Mouse (Mus musculus) midbrain, embryonic 12.5 days (tissue): ENCODE measurements around the gene Psap. TPM values are rescaled to one million over a fixed set of nuclear protein-coding genes. Genes with fewer than 3 reads are reported as not detected.
A peak's percentile ranks its signal among the peaks of the same experiment; 100 is the strongest.
"Not testable (repeated sequence)": the region's sequence is repeated elsewhere in the genome, so short reads cannot be mapped to it uniquely, and the experiment has no call there.

Source experiments
- ATAC-seq: fragments of 200-750 bp; cut with Nextera tagmentation; 2 replicates; pipeline ENCODE4 v1.8.0; 2017; ENCODE audit warnings: low read depth, moderate TSS enrichment, moderate library complexity; ENCODE audit not compliant: low FRiP score
- H3K27ac ChIP-seq: fragments of 300-500 bp; sonication (generic); replicated peaks from 2 replicates; pipeline ENCODE4 v1.5.1; 2016; ENCODE audit warnings: mild to moderate bottlenecking
- H3K27me3 ChIP-seq: fragments of 300-500 bp; sonication (generic); 2 replicates; pipeline ENCODE4 v1.6.1; 2016; ENCODE audit warnings: mild to moderate bottlenecking
- H3K36me3 ChIP-seq: fragments of 300-500 bp; sonication (generic); 2 replicates; pipeline ENCODE4 v1.6.1; 2016
- H3K4me1 ChIP-seq: fragments of 300-500 bp; sonication (generic); 2 replicates; pipeline ENCODE4 v1.6.1; 2016
- H3K4me2 ChIP-seq: fragments of 300-500 bp; sonication (generic); replicated peaks from 2 replicates; pipeline ENCODE4 v1.6.1; 2016; ENCODE audit warnings: mild to moderate bottlenecking, moderate library complexity
- H3K4me3 ChIP-seq: fragments of 300-500 bp; sonication (generic); 2 replicates; pipeline ENCODE4 v1.5.1; 2016; ENCODE audit warnings: mild to moderate bottlenecking
- H3K9ac ChIP-seq: fragments of 300-500 bp; sonication (generic); replicated peaks from 2 replicates; pipeline ENCODE4 v1.6.1; 2016; ENCODE audit warnings: mild to moderate bottlenecking, moderate library complexity
- H3K9me3 ChIP-seq: fragments of 300-500 bp; sonication (generic); 2 replicates; pipeline ENCODE4 v1.6.1; 2016; ENCODE audit warnings: mild to moderate bottlenecking
- WGBS: fragments of 180-500 bp; shearing (Covaris S2); methylation state at CpG from one replicate; pipeline ENCODE4 v1.1.7; 2016; 5-methylcytosine and 5-hydroxymethylcytosine counted together
- polyA plus RNA-seq: library from polyadenylated mRNA; unstranded; fragments of >200 nt; fragmentation: Nextera tagmentation; extraction: Ambion mirVana; gene quantifications from 2 replicates; pipeline ENCODE4 v1.2.1, GENCODE M21; 2016

Gene Psap
- polyA plus RNA-seq: 85.5 and 96.5 TPM in 2 replicates

DNA sequence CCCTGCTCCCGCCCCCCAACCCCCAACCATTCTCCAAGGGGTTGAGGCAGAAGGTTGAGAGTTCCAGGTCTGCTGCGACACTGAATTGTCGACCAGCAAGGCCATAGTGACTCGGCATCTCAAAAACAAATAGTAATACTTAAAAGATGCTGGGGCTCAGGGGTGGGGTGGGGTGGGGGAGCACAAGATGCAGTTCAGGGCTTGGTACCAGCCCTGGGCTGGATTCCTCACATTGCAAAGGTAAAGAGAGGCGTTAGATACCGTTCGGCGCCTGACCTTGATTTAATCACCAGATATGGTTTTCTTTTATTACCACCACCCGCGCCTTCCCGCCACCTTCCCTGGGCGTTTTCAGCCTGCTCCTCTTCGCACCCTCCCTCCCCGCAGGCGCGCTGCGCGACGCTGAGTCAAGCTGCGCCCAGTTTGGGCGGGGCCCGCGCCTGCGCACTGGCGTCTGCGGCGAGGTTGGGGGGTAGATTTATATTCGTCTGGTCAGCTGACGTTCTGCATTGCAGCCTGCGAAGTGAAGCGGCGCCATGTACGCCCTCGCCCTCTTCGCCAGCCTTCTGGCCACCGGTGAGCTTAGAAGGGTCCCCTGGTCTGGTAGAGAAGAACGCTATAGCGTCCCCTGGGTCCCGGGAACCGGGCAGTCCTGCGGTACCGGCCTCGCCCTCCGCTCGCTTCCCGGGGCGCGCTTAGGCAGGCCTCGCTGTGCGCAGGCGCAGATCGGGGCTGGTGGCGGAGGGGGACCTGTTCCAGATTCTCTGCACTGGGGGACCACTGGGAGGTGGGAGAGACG is at the start of gene Psap:
TSS of gene Psap (plus strand) at position 421 of the 799 bp plus-strand sequence.
- peak within 1 kb of the TSS; percentile 80 for H3K9ac ChIP-seq
- no peaks in the 10 kb centered on the region for H3K36me3 ChIP-seq
- peaks cover 42% of the 10 kb centered on the region for H3K4me1 ChIP-seq
- ATAC-seq: peak; percentile 92
- peak within 1 kb of the TSS; percentile 90 for H3K27ac ChIP-seq
- peak within 1 kb of the TSS; percentile 87 for H3K4me2 ChIP-seq
- H3K4me3 ChIP-seq: peak within 1 kb of the TSS; percentile 78
- H3K9me3 ChIP-seq: no peaks in the 10 kb centered on the region
- H3K27me3 ChIP-seq: peaks cover 2% of the 10 kb centered on the region; the same call in 1 of the 2 replicates
- WGBS: 2% methylated on average over 54 of the region's 54 CpGs

DNA sequence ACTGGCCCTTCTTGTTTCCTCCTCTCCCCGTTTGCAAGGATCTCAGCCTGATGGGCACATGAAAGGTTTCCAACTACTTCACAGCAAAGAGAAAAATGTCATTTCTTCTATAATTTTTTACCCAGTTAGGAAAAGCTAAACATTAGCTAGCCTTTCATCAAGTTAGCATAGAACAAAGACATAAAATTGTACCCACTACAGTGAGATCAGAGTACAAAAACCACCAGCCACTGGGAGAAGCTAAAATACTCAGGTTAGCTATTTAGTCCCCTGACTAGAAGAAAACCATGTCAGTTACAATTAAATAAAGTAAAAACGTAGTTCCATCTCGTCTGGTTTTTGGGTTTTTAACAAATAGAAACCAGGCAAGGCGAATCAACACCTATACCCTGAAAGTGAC is 49.8 kb upstream of the Psap start:
- no peaks in the 10 kb centered on the region for H3K27me3 ChIP-seq
- no peak overlapping the region for H3K4me2 ChIP-seq
- no peak overlapping the region for H3K9ac ChIP-seq
- H3K9me3 ChIP-seq: no peaks in the 10 kb centered on the region
- H3K36me3 ChIP-seq: no peaks in the 10 kb centered on the region
- H3K4me1 ChIP-seq: no peaks in the 10 kb centered on the region
- H3K4me3 ChIP-seq: no peak overlapping the region
- ATAC-seq: no peak
- H3K27ac ChIP-seq: no peak overlapping the region
- 78% methylated on average over 4 of the region's 4 CpGs for WGBS

DNA sequence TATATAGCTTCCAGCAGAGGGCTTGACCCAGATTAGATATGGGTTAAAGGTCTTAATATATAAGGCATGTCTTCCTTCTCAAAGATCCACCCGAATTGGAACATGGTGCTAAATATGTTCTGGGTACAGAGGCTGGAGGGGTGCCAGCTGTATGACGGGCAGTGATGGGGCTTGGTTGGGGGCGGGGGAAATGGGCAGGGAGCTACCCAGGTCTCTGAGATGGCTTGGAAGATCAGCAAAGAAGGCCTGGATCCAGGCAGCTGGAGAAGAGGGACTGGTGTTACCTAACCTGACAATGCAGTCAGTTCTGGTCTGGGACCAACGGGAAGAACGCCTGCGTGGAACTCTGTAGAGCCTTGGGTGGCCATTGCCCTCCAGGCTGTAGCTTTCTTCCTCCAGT is 48.3 kb upstream of the Psap start:
- 88% methylated on average over 6 of the region's 6 CpGs for WGBS
- ATAC-seq: no peak
- H3K9me3 ChIP-seq: no peaks in the 10 kb centered on the region

DNA sequence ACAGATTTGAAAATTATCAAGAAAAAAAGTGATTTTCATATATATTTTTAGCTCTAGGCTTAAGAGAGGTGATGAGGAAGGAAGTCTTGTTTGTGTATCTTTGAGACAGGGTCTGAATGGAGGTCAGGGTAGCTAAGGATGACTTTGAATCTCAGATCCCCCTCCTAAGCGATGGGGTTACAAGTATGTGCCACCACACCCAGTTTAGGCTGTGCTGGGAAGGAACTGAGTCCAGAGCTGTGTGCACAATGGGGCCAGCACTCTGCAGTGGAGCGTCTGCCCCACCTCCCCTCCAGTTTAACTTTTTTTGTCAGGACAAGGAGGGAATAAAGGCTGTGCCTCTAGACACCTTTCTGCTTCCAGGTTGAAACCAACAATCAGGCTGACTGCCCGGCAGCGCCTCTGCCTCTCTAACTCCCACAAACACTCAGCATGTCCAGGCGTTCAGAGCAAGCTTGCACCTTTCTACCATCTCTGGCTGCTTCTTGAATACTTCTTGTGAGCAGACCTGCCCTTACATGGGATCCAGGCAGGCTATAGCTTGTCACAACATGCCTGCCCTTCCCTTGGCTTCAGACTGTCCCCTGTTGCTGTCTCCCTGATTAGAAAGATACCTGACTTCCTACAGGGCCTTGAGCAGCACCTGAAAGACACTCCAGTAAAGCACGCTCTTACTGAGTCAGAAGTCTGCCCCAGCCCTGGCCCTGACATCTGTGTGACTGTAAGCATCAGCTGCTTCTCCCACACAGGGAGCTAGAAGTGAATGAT is 46.9 kb upstream of the Psap start:
- no peaks in the 10 kb centered on the region for H3K27me3 ChIP-seq
- no peak overlapping the region for H3K27ac ChIP-seq
- no peak overlapping the region for H3K9ac ChIP-seq
- no peak overlapping the region for H3K4me2 ChIP-seq
- H3K9me3 ChIP-seq: no peaks in the 10 kb centered on the region
- ATAC-seq: no peak
- 78% methylated on average over 6 of the region's 6 CpGs for WGBS
- no peak overlapping the region for H3K4me3 ChIP-seq
- no peaks in the 10 kb centered on the region for H3K36me3 ChIP-seq
- no peaks in the 10 kb centered on the region for H3K4me1 ChIP-seq

More for the DNA sequence above, 48.3 kb upstream of the Psap start:
- no peak overlapping the region for H3K27ac ChIP-seq
- no peak overlapping the region for H3K4me2 ChIP-seq
- no peak overlapping the region for H3K9ac ChIP-seq
- no peaks in the 10 kb centered on the region for H3K36me3 ChIP-seq
- no peak overlapping the region for H3K4me3 ChIP-seq
- no peaks in the 10 kb centered on the region for H3K4me1 ChIP-seq
- H3K27me3 ChIP-seq: no peaks in the 10 kb centered on the region

DNA sequence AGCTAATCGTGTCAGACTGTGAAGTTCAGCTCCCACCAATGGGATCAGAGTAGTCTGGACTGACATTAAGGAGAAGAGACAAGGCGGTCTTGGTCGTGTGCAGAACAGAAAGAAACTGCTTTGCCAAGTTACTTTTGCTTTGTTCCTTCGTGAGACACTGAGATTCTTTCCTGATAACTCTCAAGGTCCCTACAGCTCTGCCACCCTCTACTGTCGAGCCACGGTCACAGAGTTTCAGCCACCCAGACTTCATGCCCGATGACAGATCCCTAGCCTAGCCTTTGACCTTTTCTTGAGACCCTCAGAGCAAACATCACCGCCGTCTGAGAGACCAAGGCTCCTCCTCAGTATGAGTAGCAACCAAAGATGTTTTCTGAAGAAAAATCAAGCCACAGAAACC is 43.4 kb upstream of the Psap start:
- H3K36me3 ChIP-seq: no peaks in the 10 kb centered on the region
- 86% methylated on average over 9 of the region's 9 CpGs for WGBS
- no peak overlapping the region for H3K27ac ChIP-seq
- H3K9ac ChIP-seq: no peak overlapping the region
- no peaks in the 10 kb centered on the region for H3K9me3 ChIP-seq
- no peaks in the 10 kb centered on the region for H3K27me3 ChIP-seq
- ATAC-seq: no peak
- no peaks in the 10 kb centered on the region for H3K4me1 ChIP-seq
- H3K4me2 ChIP-seq: no peak overlapping the region
- H3K4me3 ChIP-seq: no peak overlapping the region

DNA sequence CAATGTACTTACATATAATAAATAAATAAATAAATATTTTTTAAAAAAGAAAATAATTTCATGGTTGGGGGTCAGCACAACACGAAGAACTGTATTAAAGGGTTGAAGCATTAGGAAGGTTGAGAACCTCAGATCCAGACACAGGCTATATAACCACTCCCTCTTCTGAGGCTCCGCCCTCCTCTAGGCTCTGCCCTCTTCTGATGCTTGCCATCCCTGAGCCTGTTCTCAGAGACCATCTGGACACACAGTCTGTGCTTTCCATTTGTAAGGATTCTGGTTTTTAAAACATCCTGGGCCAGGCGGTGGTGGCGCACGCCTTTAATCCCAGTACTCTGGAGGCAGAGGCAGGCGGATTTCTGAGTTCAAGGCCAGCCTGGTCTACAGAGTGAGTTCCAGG is 41.6 kb upstream of the Psap start:
- H3K27ac ChIP-seq, H3K27me3 ChIP-seq, H3K36me3 ChIP-seq, H3K4me2 ChIP-seq, H3K9me3 ChIP-seq, H3K9ac ChIP-seq, H3K4me1 ChIP-seq, H3K4me3 ChIP-seq, ATAC-seq: not testable (repeated sequence)
- 96% methylated on average over 6 of the region's 6 CpGs for WGBS

DNA sequence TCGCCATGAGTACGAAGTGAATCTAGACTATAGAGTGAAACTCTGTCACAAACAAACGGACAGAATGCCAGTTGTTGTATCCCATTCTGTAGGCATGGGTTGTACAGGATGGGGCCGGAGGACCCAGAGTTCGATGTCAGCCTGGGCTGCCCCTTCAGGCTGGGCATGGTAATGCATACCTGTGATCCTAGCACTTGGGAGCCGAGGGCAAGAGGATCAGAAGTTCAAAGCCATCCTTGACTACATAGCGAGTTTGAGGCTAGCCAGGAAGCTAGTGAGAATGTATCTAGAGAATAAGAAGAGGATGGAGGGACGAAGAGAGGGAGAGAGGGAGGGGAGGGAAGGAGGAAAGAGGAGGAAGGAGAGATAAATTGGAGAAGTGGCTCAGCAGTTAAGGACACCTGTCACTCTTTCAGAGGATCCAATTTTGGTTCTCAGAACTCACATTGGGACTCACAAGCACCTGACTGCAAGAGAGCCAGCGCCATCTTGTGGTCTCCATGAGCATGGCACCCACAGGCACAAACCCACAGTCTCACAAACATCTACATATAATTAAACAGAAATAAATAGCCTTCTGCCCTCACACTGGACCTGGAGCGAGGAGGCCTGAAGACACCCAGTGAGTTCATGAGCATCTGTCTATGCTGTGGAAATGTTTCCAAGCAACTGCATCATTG is 39.8 kb upstream of the Psap start:
- no peak for ATAC-seq
- Histone ChIP-seq H3K36me3 (no peaks in the 10 kb centered on the region), H3K9ac (no peak overlapping the region), H3K27ac (no peak overlapping the region), H3K9me3 (no peaks in the 10 kb centered on the region), H3K4me3 (no peak overlapping the region), H3K27me3 (no peaks in the 10 kb centered on the region), H3K4me2 (no peak overlapping the region), H3K4me1 (no peaks in the 10 kb centered on the region)
- 67% methylated on average over 10 of the region's 10 CpGs for WGBS

DNA sequence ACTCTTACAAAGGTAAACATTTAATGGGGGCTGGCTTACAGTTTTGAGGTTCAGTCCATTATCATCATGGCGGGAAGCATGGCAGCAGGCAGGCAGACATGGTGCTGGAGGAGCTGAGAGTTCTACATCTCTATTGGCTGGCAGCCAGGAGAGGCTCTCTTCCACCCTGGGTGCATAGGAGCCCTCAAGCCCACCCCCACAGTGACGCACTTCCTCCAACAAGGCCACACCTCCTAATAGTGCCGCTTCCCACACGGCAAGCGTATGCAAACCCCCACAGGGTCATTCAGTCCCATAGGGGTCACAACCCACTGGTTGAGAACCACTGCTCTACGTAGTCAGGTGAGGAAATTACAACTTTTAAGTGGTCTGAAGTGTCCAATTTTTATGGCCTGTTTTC is 37.0 kb upstream of the Psap start:
- Histone ChIP-seq H3K9ac (no peak overlapping the region), H3K27ac (no peak overlapping the region), H3K4me2 (no peak overlapping the region), H3K4me3 (no peak overlapping the region), H3K36me3 (no peaks in the 10 kb centered on the region), H3K27me3 (no peaks in the 10 kb centered on the region), H3K4me1 (no peaks in the 10 kb centered on the region), H3K9me3 (peaks cover 3% of the 10 kb centered on the region; the same call in 1 of the 2 replicates)
- 86% methylated on average over 6 of the region's 6 CpGs for WGBS
- ATAC-seq: no peak

DNA sequence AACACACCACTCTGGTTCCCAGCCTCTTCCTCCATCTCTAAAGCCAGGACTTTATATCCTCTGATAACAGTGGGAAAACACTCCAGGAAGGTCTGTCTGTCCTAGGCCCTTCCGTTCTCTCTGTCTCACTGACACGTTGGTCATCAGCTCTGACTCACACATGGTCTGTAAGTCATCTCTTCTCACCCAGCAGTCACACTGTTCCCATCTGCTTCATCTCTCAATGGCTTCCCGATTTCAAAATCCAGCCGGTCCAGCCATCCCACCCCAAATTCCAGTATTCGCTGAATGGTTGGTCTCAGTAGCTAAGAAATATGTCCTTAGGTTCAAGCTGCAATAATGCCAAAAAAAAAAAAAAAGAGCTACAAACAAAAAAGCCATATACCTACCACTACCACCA is 33.5 kb upstream of the Psap start:
- 96% methylated on average over 5 of the region's 5 CpGs for WGBS
- H3K9me3 ChIP-seq: peaks cover 3% of the 10 kb centered on the region; the same call in 1 of the 2 replicates
- no peak overlapping the region for H3K9ac ChIP-seq
- H3K4me1 ChIP-seq: no peaks in the 10 kb centered on the region
- H3K4me3 ChIP-seq: no peak overlapping the region
- no peak overlapping the region for H3K4me2 ChIP-seq
- H3K27me3 ChIP-seq: no peaks in the 10 kb centered on the region
- ATAC-seq: no peak
- H3K36me3 ChIP-seq: no peaks in the 10 kb centered on the region
- H3K27ac ChIP-seq: no peak overlapping the region

DNA sequence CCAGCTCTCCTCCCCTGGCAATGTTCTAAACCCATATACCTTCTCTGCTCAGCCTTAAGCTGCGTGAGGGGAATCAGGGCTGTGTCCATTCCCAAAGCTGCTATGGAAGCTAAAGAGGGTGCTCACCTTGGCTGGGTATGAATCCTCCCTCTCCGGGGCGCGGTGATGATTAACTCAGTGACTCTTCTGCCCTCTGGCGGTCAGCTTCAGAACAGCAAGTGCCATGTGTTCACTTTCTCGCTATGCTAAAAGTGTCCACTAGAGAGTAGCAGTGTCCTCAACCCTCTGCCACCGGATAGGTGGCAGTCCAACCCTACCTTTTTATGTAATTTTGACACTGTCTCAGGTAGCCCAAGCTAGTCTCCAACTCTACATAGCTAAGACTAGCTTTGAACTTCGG is 32.4 kb upstream of the Psap start:
- no peaks in the 10 kb centered on the region for H3K4me1 ChIP-seq
- 2% methylated on average over 8 of the region's 8 CpGs for WGBS
- H3K4me3 ChIP-seq: no peak overlapping the region
- H3K27me3 ChIP-seq: no peaks in the 10 kb centered on the region
- no peak overlapping the region for H3K9ac ChIP-seq
- peaks cover 3% of the 10 kb centered on the region; the same call in 1 of the 2 replicates for H3K9me3 ChIP-seq
- H3K36me3 ChIP-seq: no peaks in the 10 kb centered on the region
- H3K27ac ChIP-seq: no peak overlapping the region
- peak; percentile 56; the same call in 1 of the 2 replicates for ATAC-seq
- H3K4me2 ChIP-seq: no peak overlapping the region

DNA sequence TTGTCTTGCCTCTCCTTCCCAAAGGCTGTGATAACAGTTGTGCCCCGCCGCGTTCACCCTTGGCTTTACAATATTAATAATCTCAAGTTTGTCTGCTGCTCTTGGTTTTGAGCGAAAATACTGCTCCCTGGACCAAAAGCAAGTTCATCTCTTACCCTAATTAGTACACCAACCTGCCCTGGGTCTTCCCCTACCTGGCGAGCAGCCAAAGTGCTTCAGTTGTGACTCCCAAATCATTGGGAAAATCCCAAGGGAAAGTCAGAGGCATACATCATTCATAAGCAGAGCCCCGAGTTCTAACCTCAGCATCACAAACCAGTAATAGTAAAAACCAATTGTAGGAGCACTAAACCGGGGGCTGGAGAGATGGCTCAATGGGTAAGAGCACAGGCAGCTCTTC is 31.8 kb upstream of the Psap start:
- 85% methylated on average over 7 of the region's 7 CpGs for WGBS
- H3K4me3 ChIP-seq: no peak overlapping the region
- peaks cover 3% of the 10 kb centered on the region; the same call in 1 of the 2 replicates for H3K9me3 ChIP-seq
- ATAC-seq: no peak
- no peaks in the 10 kb centered on the region for H3K36me3 ChIP-seq
- H3K4me2 ChIP-seq: no peak overlapping the region
- no peaks in the 10 kb centered on the region for H3K27me3 ChIP-seq
- no peak overlapping the region for H3K27ac ChIP-seq
- H3K4me1 ChIP-seq: no peaks in the 10 kb centered on the region
- no peak overlapping the region for H3K9ac ChIP-seq

DNA sequence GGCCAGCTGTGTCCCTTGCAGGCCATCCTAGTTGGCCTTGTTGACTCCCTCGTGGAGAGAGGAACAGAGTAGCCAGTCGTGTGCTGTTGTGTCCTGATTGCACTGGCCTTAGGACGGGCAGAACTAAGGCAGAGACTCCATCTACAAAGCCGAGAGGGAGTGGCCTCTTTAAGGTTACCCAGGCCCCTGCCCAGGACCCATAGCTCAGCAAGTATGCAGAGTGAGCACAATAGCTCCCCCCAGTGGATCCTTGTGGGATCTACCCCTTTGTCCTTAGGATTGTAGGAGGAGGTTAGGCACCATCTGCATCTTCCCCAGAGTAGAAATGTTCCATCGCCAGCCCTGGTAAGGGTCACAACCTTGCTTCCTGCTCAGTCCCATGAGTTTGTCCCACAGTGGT is 30.9 kb upstream of the Psap start:
- Histone ChIP-seq H3K27me3 (no peaks in the 10 kb centered on the region), H3K9me3 (peaks cover 3% of the 10 kb centered on the region; the same call in 1 of the 2 replicates), H3K36me3 (no peaks in the 10 kb centered on the region), H3K27ac (no peak overlapping the region), H3K4me1 (no peaks in the 10 kb centered on the region), H3K9ac (no peak overlapping the region), H3K4me3 (no peak overlapping the region), H3K4me2 (no peak overlapping the region)
- 39% methylated on average over 5 of the region's 5 CpGs for WGBS
- no peak for ATAC-seq
